Mouse (Mus musculus) cerebellum, adult 2 months (tissue): Measurements from ENCODE around the gene Cry2.

Source experiments
- CTCF ChIP-seq: fragments of 200-500 bp; IDR thresholded peaks from 2 replicates; pipeline ENCODE4 v1.5.1; 2011; ENCODE audit warnings: low read depth, mild to moderate bottlenecking, control low read depth, low read length, moderate library complexity, borderline replicate concordance; ENCODE audit not compliant: insufficient read depth
- POLR2A ChIP-seq: fragments of 200-500 bp; IDR thresholded peaks from 2 replicates; pipeline ENCODE4 v1.6.1; 2011; ENCODE audit warnings: low read length, control low read depth, borderline replicate concordance; ENCODE audit not compliant: insufficient read depth

DNA sequence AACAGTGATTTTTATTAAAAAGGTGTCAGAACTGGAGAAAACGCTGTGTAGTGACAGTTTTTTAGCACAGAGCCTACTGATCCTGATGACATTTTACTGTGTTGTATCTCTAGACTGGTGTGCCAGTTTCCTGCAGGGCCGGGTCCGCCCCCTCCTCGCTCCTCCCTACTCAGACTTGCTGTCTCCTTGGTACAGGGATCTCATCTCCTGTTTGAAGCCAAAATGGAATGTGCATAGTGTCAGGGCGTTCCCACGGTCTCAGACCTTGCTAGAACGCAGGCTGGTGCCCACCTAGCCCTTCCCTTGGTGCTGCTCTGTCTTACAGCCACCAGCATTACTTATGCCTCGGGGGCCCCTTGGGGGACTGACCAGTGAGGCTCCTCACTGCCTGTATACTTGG, 72.0 kb downstream of the Cry2 start:
- TF ChIP-seq POLR2A (no peak), CTCF (no peak)
